Mouse (Mus musculus): ENCODE results near the gene Phlpp1. TPM values are rescaled to one million over a fixed set of nuclear protein-coding genes. Genes with fewer than 3 reads are reported as not detected.

Gene Phlpp1
- polyA plus RNA-seq, 1 experiment from 2014 or later: 4.7 TPM

- Histone ChIP-seq H3K27ac (replicated peaks) (no peak overlapping the region), H3K4me1 (0 out of 2 replicates have a peak, but pooled peaks cover 5% of the 10 kb centered on the region), H3K36me3 (no peaks in the 10 kb centered on the region), H3K9me3 (replicated peaks) (no peaks in the 10 kb centered on the region), H3K4me3 (replicated peaks) (no peak overlapping the region), H3K27me3 (no peaks in the 10 kb centered on the region), H3K9ac (no peak overlapping the region), H3K4me2 (replicated peaks) (no peak overlapping the region)
- ATAC-seq (ENCODE audit: insufficient number of reproducible peaks, low FRiP score, low TSS enrichment, low read depth): no peak
- 77% methylated on average over 1 of the region's 1 CpGs for WGBS
Observed at GRCm38 (mm10) chr1:106221371-106221770, 49.8 kb downstream of the Phlpp1 start.

- 0 out of 2 replicates have a peak, but pooled peaks have one; percentile 19 for ATAC-seq (ENCODE audit: insufficient number of reproducible peaks, low FRiP score, low TSS enrichment, low read depth)
- no peak overlapping the region for H3K27ac ChIP-seq (replicated peaks)
- H3K9ac ChIP-seq: no peak overlapping the region
- H3K4me3 ChIP-seq (replicated peaks): no peak overlapping the region
- no peaks in the 10 kb centered on the region for H3K9me3 ChIP-seq (replicated peaks)
- WGBS: 13% methylated on average over 2 of the region's 2 CpGs
- no peaks in the 10 kb centered on the region for H3K36me3 ChIP-seq
- 0 out of 2 replicates have a peak, but pooled peaks cover 5% of the 10 kb centered on the region for H3K4me1 ChIP-seq
- H3K27me3 ChIP-seq: no peaks in the 10 kb centered on the region
- H3K4me2 ChIP-seq (replicated peaks): no peak overlapping the region
Observed at GRCm38 (mm10) chr1:106221964-106222363, 50.4 kb downstream of the Phlpp1 start.

- no peak overlapping the region for H3K9ac ChIP-seq
- H3K27ac ChIP-seq (replicated peaks): no peak overlapping the region
- no peaks in the 10 kb centered on the region for H3K27me3 ChIP-seq
- no peaks in the 10 kb centered on the region for H3K9me3 ChIP-seq (replicated peaks)
- no peaks in the 10 kb centered on the region for H3K36me3 ChIP-seq
- 79% methylated on average over 7 of the region's 7 CpGs for WGBS
- ATAC-seq (ENCODE audit: insufficient number of reproducible peaks, low FRiP score, low TSS enrichment, low read depth): no peak
- no peak overlapping the region for H3K4me2 ChIP-seq (replicated peaks)
- H3K4me3 ChIP-seq (replicated peaks): no peak overlapping the region
- H3K4me1 ChIP-seq: 0 out of 2 replicates have a peak, but pooled peaks cover 3% of the 10 kb centered on the region
Observed at GRCm38 (mm10) chr1:106226613-106227012, 55.1 kb downstream of the Phlpp1 start.

GRCm38 (mm10) chr1:106230313-106230712, 58.8 kb downstream of the Phlpp1 start:
- no peak for ATAC-seq (ENCODE audit: insufficient number of reproducible peaks, low FRiP score, low TSS enrichment, low read depth)
- Histone ChIP-seq H3K4me3 (replicated peaks) (no peak overlapping the region), H3K4me1 (0 out of 2 replicates have a peak, but pooled peaks cover 3% of the 10 kb centered on the region), H3K36me3 (no peaks in the 10 kb centered on the region), H3K4me2 (replicated peaks) (no peak overlapping the region), H3K27me3 (no peaks in the 10 kb centered on the region), H3K27ac (replicated peaks) (no peak overlapping the region), H3K9me3 (replicated peaks) (no peaks in the 10 kb centered on the region), H3K9ac (no peak overlapping the region)
- WGBS: 62% methylated on average over 3 of the region's 3 CpGs

- Histone ChIP-seq H3K27me3 (no peaks in the 10 kb centered on the region), H3K4me3 (replicated peaks) (no peak overlapping the region), H3K9ac (no peak overlapping the region), H3K4me1 (0 out of 2 replicates have a peak, but pooled peaks cover 3% of the 10 kb centered on the region), H3K9me3 (replicated peaks) (no peaks in the 10 kb centered on the region), H3K27ac (replicated peaks) (no peak overlapping the region), H3K36me3 (no peaks in the 10 kb centered on the region), H3K4me2 (replicated peaks) (no peak overlapping the region)
- ATAC-seq (ENCODE audit: insufficient number of reproducible peaks, low FRiP score, low TSS enrichment, low read depth): no peak
- WGBS: 85% methylated on average over 5 of the region's 5 CpGs
Observed at GRCm38 (mm10) chr1:106231345-106231744, 59.8 kb downstream of the Phlpp1 start.

- Histone ChIP-seq H3K9me3 (replicated peaks) (no peaks in the 10 kb centered on the region), H3K4me3 (replicated peaks) (no peak overlapping the region), H3K27ac (replicated peaks) (no peak overlapping the region), H3K36me3 (no peaks in the 10 kb centered on the region), H3K27me3 (no peaks in the 10 kb centered on the region), H3K4me2 (replicated peaks) (no peak overlapping the region), H3K9ac (no peak overlapping the region), H3K4me1 (0 out of 2 replicates have a peak, but pooled peaks cover 3% of the 10 kb centered on the region)
- WGBS: 79% methylated on average over 3 of the region's 3 CpGs
- ATAC-seq (ENCODE audit: insufficient number of reproducible peaks, low FRiP score, low TSS enrichment, low read depth): no peak
Observed at GRCm38 (mm10) chr1:106231805-106232459, 60.4 kb downstream of the Phlpp1 start.

GRCm38 (mm10) chr1:106232460-106232850, 60.9 kb downstream of the Phlpp1 start:
- Histone ChIP-seq H3K27ac (replicated peaks) (no peak overlapping the region), H3K36me3 (no peaks in the 10 kb centered on the region), H3K9me3 (replicated peaks) (no peaks in the 10 kb centered on the region), H3K4me1 (0 out of 2 replicates have a peak, but pooled peaks cover 3% of the 10 kb centered on the region), H3K9ac (no peak overlapping the region), H3K27me3 (no peaks in the 10 kb centered on the region), H3K4me2 (replicated peaks) (no peak overlapping the region), H3K4me3 (replicated peaks) (no peak overlapping the region)
- no peak for ATAC-seq (ENCODE audit: insufficient number of reproducible peaks, low FRiP score, low TSS enrichment, low read depth)
- 83% methylated on average over 4 of the region's 4 CpGs for WGBS

- no peaks in the 10 kb centered on the region for H3K27me3 ChIP-seq
- no peak overlapping the region for H3K4me3 ChIP-seq (replicated peaks)
- peaks cover 16% of the 10 kb centered on the region for H3K4me1 ChIP-seq
- H3K36me3 ChIP-seq: no peaks in the 10 kb centered on the region
- ATAC-seq (ENCODE audit: insufficient number of reproducible peaks, low FRiP score, low TSS enrichment, low read depth): no peak
- no peak overlapping the region for H3K9ac ChIP-seq
- no peak overlapping the region for H3K27ac ChIP-seq (replicated peaks)
- no peaks in the 10 kb centered on the region for H3K9me3 ChIP-seq (replicated peaks)
- no peak overlapping the region for H3K4me2 ChIP-seq (replicated peaks)
Observed at GRCm38 (mm10) chr1:106236986-106237385, 65.4 kb downstream of the Phlpp1 start.

- H3K27ac ChIP-seq (replicated peaks): no peak overlapping the region
- WGBS: 65% methylated on average over 7 of the region's 7 CpGs
Observed at GRCm38 (mm10) chr1:106240116-106240685, 68.6 kb downstream of the Phlpp1 start.

GRCm38 (mm10) chr1:106241059-106241458, 69.5 kb downstream of the Phlpp1 start:
- ATAC-seq (ENCODE audit: insufficient number of reproducible peaks, low FRiP score, low TSS enrichment, low read depth): no peak
- Histone ChIP-seq H3K27ac (replicated peaks) (no peak overlapping the region), H3K9ac (no peak overlapping the region), H3K9me3 (replicated peaks) (no peaks in the 10 kb centered on the region), H3K4me2 (replicated peaks) (no peak overlapping the region), H3K27me3 (no peaks in the 10 kb centered on the region), H3K4me1 (peaks cover 16% of the 10 kb centered on the region), H3K4me3 (replicated peaks) (no peak overlapping the region), H3K36me3 (no peaks in the 10 kb centered on the region)
- WGBS: 63% methylated on average over 1 of the region's 1 CpGs

More at GRCm38 (mm10) chr1:106240116-106240685, 68.6 kb downstream of the Phlpp1 start:
- Histone ChIP-seq H3K4me1 (peaks cover 16% of the 10 kb centered on the region), H3K9ac (no peak overlapping the region), H3K9me3 (replicated peaks) (no peaks in the 10 kb centered on the region), H3K36me3 (no peaks in the 10 kb centered on the region), H3K4me3 (replicated peaks) (no peak overlapping the region), H3K4me2 (replicated peaks) (no peak overlapping the region), H3K27me3 (no peaks in the 10 kb centered on the region)
- no peak for ATAC-seq (ENCODE audit: insufficient number of reproducible peaks, low FRiP score, low TSS enrichment, low read depth)

- Histone ChIP-seq H3K4me2 (replicated peaks) (no peak overlapping the region), H3K36me3 (no peaks in the 10 kb centered on the region), H3K27ac (replicated peaks) (0 out of 2 replicates have a peak overlapping the region, but pooled peaks have one; percentile 55), H3K9me3 (replicated peaks) (no peaks in the 10 kb centered on the region), H3K9ac (no peak overlapping the region), H3K4me1 (peaks cover 16% of the 10 kb centered on the region), H3K27me3 (no peaks in the 10 kb centered on the region), H3K4me3 (replicated peaks) (no peak overlapping the region)
- peak; percentile 70 for ATAC-seq (ENCODE audit: insufficient number of reproducible peaks, low FRiP score, low TSS enrichment, low read depth)
- WGBS: 2% methylated on average over 2 of the region's 2 CpGs
Observed at GRCm38 (mm10) chr1:106242129-106242528, 70.6 kb downstream of the Phlpp1 start.

Measured in embryonic facial prominence, embryonic 15.5 days (tissue).